Mouse (Mus musculus) liver, embryonic 14.5 days (tissue): ENCODE data around the gene Mss51.

ENCODE experiments used
- CTCF ChIP-seq: IDR thresholded peaks from 2 replicates; pipeline ENCODE4 v1.5.1; 2016; ENCODE audit warnings: antibody characterized with exemption, low read depth, control low read depth
- EP300 ChIP-seq: IDR thresholded peaks from 2 replicates; pipeline ENCODE4 v1.6.1; 2016; ENCODE audit warnings: antibody characterized with exemption, low read depth

DNA sequence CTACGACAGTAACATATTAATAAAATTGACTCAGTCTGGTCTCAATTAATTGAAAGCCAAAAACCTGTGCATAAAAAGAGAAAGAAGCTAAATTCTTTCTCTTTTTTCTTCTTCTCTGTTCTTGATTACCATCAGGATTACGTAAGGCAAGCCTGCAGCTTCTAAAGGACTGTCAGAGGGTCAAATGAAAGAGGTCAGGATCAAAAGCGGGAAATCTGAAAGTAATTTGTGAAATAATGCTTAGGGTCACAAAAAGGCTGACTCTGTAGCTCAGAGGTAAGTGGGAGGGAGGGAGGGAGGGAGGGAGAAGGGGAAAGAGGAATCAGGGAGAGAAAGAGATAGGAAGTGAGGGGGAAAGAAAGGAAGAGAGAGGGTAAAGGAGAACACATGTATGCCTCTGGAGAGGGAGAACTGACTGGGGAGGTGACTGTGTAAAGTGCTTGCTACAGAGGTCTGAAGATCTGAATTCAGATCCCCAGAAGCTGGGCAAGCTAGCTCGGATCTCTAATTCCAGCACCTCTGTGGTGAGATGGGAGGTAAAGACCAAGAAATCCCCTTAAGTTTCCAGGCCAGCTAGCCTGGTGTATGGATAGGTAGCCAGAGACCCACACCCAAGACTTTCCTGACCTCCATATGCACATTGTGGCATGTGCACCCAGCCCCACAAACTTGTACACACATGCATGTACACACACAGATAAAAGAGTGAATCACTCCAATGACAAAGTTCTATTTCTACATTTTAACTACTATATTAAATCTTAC lies 19.3 kb downstream of the Mss51 start:
- TF ChIP-seq EP300 (no peak), CTCF (no peak)
